8 mouse cellular contexts compared by ENCODE assay signal in genomic region chr12:95693651-95694471, GRCm38 (mm10). TPM values are rescaled to one million over a fixed set of nuclear protein-coding genes. Genes with fewer than 3 reads are reported as not detected.
DNase-seq lines count a peak whose midpoint lies in the region; ATAC-seq and TF ChIP-seq lines count a peak whose summit lies in the region.

No protein-coding gene starts in this region.

- TF ChIP-seq POLR2A in limb, embryonic 14.5 days (IDR thresholded peaks at IDR 0.05; ENCODE audit: borderline replicate concordance, extremely low read depth, insufficient read depth, insufficient read length): no peak

- H3K36me3 ChIP-seq in embryonic facial prominence, embryonic 13.5 days: no peaks in the 10 kb centered on the region
- no peaks in the 10 kb centered on the region for H3K36me3 ChIP-seq in limb, embryonic 14.5 days (ENCODE audit: control insufficient read depth, insufficient read depth, low read length)
- H3K36me3 ChIP-seq in midbrain, embryonic 15.5 days (replicated peaks): no peaks in the 10 kb centered on the region

- no peak for ATAC-seq in embryonic facial prominence, embryonic 13.5 days (ENCODE audit: insufficient number of reproducible peaks, insufficient read depth, low FRiP score, low TSS enrichment, low read depth)
- ATAC-seq in limb, embryonic 14.5 days (ENCODE audit: low FRiP score, low read depth): 0 out of 2 replicates have a peak, but pooled peaks have one; percentile 4
- ATAC-seq in midbrain, embryonic 15.5 days (replicated peaks): 0 out of 2 replicates have a peak, but pooled peaks have one; percentile 16

- peaks cover 32% of the 10 kb centered on the region for H3K4me1 ChIP-seq in embryonic facial prominence, embryonic 13.5 days
- H3K4me1 ChIP-seq in limb, embryonic 14.5 days (ENCODE audit: control insufficient read depth, insufficient read depth, low read length): peaks cover 5% of the 10 kb centered on the region
- peaks cover 38% of the 10 kb centered on the region for H3K4me1 ChIP-seq in midbrain, embryonic 15.5 days

- peak; percentile 21 to 76 for DNase-seq in adrenal gland, adult (ENCODE audit: inconsistent age in 2 of 2, low spot score in 1 of 2)
- DNase-seq in adrenal gland, adult 8-10 months: no peak
- peak; percentile 79 for DNase-seq in heart, adult 8-10 months (ENCODE audit: low spot score)
- DNase-seq in kidney, adult 18-20 months: peak; percentile 48
- DNase-seq in limb, embryonic 14.5 days (ENCODE audit: low spot score): peak; percentile 77
- DNase-seq in testis, postnatal 10 days (ENCODE audit: low spot score): peak; percentile 58

- H3K27ac ChIP-seq in embryonic facial prominence, embryonic 13.5 days: peak overlapping the region; percentile 97
- peak overlapping the region; percentile 94 for H3K27ac ChIP-seq in limb, embryonic 14.5 days (replicated peaks; ENCODE audit: low read depth, low read length)
- peak overlapping the region; percentile 87 for H3K27ac ChIP-seq in midbrain, embryonic 15.5 days

- 1% methylated on average over 28 of the region's 28 CpGs for WGBS in embryonic facial prominence, embryonic 13.5 days
- WGBS in limb, embryonic 14.5 days: under 1% methylated on average over 28 of the region's 28 CpGs
- under 1% methylated on average over 28 of the region's 28 CpGs for WGBS in midbrain, embryonic 15.5 days

- peaks cover 7% of the 10 kb centered on the region for H3K27me3 ChIP-seq in embryonic facial prominence, embryonic 13.5 days
- no peaks in the 10 kb centered on the region for H3K27me3 ChIP-seq in limb, embryonic 14.5 days (ENCODE audit: control insufficient read depth, insufficient read depth, low read length)
- 0 out of 2 replicates have a peak, but pooled peaks cover 3% of the 10 kb centered on the region for H3K27me3 ChIP-seq in midbrain, embryonic 15.5 days (replicated peaks)

- H3K9ac ChIP-seq in embryonic facial prominence, embryonic 13.5 days: peak overlapping the region; percentile 75
- peak overlapping the region; percentile 93 for H3K9ac ChIP-seq in limb, embryonic 14.5 days (ENCODE audit: low read depth, low read length, severe bottlenecking)
- peak overlapping the region; percentile 69 for H3K9ac ChIP-seq in midbrain, embryonic 15.5 days

- peak overlapping the region; percentile 79 for H3K4me3 ChIP-seq in embryonic facial prominence, embryonic 13.5 days
- H3K4me3 ChIP-seq in limb, embryonic 14.5 days (replicated peaks; ENCODE audit: low read length): peak overlapping the region; percentile 89
- peak overlapping the region; percentile 83 for H3K4me3 ChIP-seq in midbrain, embryonic 15.5 days

- H3K9me3 ChIP-seq in embryonic facial prominence, embryonic 13.5 days: no peaks in the 10 kb centered on the region
- no peaks in the 10 kb centered on the region for H3K9me3 ChIP-seq in limb, embryonic 14.5 days (ENCODE audit: control insufficient read depth, low read length)
- no peaks in the 10 kb centered on the region for H3K9me3 ChIP-seq in midbrain, embryonic 15.5 days

- peak overlapping the region; percentile 91 for H3K4me2 ChIP-seq in embryonic facial prominence, embryonic 13.5 days
- peak overlapping the region; percentile 83 for H3K4me2 ChIP-seq in limb, embryonic 14.5 days (replicated peaks; ENCODE audit: low read depth, low read length, severe bottlenecking)
- peak overlapping the region; percentile 87 for H3K4me2 ChIP-seq in midbrain, embryonic 15.5 days

RNA-seq across cellular contexts. Expression of gene Flrt2, which starts 1.8 kb away (rescaled TPM):
- total RNA-seq in adrenal gland, adult 8-10 months (2022): 10 to 100 TPM; 10.7 to 14.7 (median 11.6) TPM
- polyA plus RNA-seq in embryonic facial prominence, embryonic 13.5 days (2015; fragmentation: Nextera tagmentation; extraction: Ambion mirVana): 35.9 and 38.3 TPM in 2 replicates
- total RNA-seq in heart, adult 8-10 months (2022): 1 to 10 TPM; 5.9 to 8.0 (median 6.1) TPM
- polyA plus RNA-seq in limb, embryonic 14.5 days (2012; rRNA removed): 32.9 and 38.4 TPM in 2 replicates
- 57.1 and 67.1 TPM in 2 replicates for polyA plus RNA-seq in limb, embryonic 14.5 days (2014; fragmentation: Nextera tagmentation; extraction: Ambion mirVana)
- 25.1 and 25.4 TPM in 2 replicates for polyA plus RNA-seq in midbrain, embryonic 15.5 days (2015; fragmentation: Nextera tagmentation; extraction: Ambion mirVana)
